Mouse (Mus musculus) cerebellum, adult 18-20 months (tissue): Measurements from ENCODE around the gene Npat.

Experiments
- DNase-seq, 2 experiments: peaks; one replicate each; pipeline ENCODE4 v3.0.0; 2021

Gene Npat

DNA sequence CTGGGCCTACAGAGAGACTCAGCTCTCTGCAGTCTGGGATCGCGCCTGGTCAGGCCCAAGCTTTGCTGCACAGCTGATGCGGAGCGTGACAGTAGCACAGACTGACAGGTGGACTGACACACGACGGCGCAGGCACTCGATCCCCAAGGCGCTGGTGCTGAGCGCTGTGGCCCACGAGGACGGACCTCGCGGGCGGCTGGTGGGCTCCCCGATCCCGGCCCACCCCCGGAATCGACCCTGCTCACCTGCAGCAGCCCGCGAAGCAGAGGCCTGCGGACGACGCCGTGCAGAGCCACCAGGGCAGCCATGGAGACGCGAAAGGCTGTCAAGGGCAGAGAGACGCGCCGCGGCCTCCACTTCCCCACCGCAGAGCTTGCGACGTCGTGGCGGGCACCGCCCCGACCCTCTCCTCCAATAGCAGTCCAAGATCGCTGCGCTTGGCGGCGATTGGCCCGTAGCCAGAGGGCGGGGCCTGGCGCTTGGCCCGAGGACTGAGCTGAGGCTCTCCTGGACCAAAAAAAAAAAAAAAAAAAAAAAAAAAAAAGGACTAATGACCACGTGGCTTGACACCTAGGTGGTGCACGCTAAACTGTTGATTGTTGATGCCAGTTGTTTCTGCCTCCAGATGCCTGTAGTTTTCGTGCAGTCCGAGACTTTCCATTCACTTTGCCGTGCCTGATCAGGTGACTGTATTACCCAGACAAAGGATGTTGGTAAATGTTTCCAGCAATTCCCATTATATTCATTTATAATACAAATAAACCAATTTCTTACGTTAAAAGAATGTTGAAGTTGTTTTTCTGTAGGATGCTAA, 73.3 kb downstream of the Npat start, which contains the start of gene Acat1:
TSS of gene Acat1 (minus strand) at position 415 of the 814 bp plus-strand sequence.
- DNase-seq, result peak; percentile 94 to 95

- DNase-seq, result no peak
Measured at GRCm38 (mm10) chr9:53614286-53614685, 77.4 kb downstream of the Npat start.

- no peak for DNase-seq
Measured at GRCm38 (mm10) chr9:53615246-53615645, 78.4 kb downstream of the Npat start.
